Mouse (Mus musculus) bone marrow macrophage, adult 2 months (primary cell): ENCODE measurements around the gene Prdm10.

ENCODE experiments used
- CTCF ChIP-seq: IDR thresholded peaks from 2 replicates; pipeline ENCODE4 v1.5.1; 2012; ENCODE audit warnings: low read depth, mild to moderate bottlenecking, low read length, moderate library complexity
- POLR2A ChIP-seq: IDR thresholded peaks from 2 replicates; pipeline ENCODE4 v1.6.1; 2012; ENCODE audit warnings: mild to moderate bottlenecking, low read depth, low read length, borderline replicate concordance

GRCm38 (mm10) chr9:31296293-31296692 is 16.0 kb downstream of the Prdm10 start:
- TF ChIP-seq CTCF = no peak
- no peak for TF ChIP-seq POLR2A
